In genomic region chr1:81098950-81099349, GRCm38 (mm10) we compare ENCODE assay signal across 18 mouse cellular contexts. TPM values are rescaled to one million over a fixed set of nuclear protein-coding genes. Genes with fewer than 3 reads are reported as not detected.
"Had no signal": no experiment of that assay in that cellular context is flagged by ENCODE, and none has a peak within 500 bp of the region (broad histone marks: within the 10 kb centered on the region; RNA-seq: fewer than 3 reads in every experiment).

No protein-coding gene starts in this region.

- H3K9me3 ChIP-seq: lung, embryonic 15.5 days; megakaryocyte, embryonic 14.5 days; midbrain, embryonic 13.5 days; midbrain, embryonic 15.5 days; neural tube, embryonic 12.5 days; stomach, embryonic 15.5 days had no signal

- H3K4me1 ChIP-seq: lung, embryonic 15.5 days; megakaryocyte, embryonic 14.5 days; midbrain, embryonic 15.5 days; neural tube, embryonic 12.5 days; stomach, embryonic 15.5 days had no signal

- DNase-seq: lung, adult 2 months; lung, postnatal 14 days; lung, postnatal 36 days; right cerebral cortex, postnatal 14 days; thymus, adult 2 months; thymus, postnatal 25 days; thymus, postnatal 4 days had no signal

- H3K27me3 ChIP-seq: lung, embryonic 15.5 days; megakaryocyte, embryonic 14.5 days; midbrain, embryonic 13.5 days; midbrain, embryonic 15.5 days; neural tube, embryonic 12.5 days; stomach, embryonic 15.5 days had no signal

- ATAC-seq: lung, postnatal 0 days; midbrain, embryonic 13.5 days; midbrain, embryonic 15.5 days had no signal

- H3K9ac ChIP-seq: lung, embryonic 15.5 days; midbrain, embryonic 13.5 days; midbrain, embryonic 15.5 days; neural tube, embryonic 12.5 days; stomach, embryonic 15.5 days had no signal

- H3K36me3 ChIP-seq: lung, embryonic 15.5 days; midbrain, embryonic 13.5 days; midbrain, embryonic 15.5 days; neural tube, embryonic 12.5 days; stomach, embryonic 15.5 days had no signal

- H3K27ac ChIP-seq: lung, embryonic 15.5 days; macrophage; midbrain, embryonic 13.5 days; midbrain, embryonic 15.5 days; neural tube, embryonic 12.5 days; stomach, embryonic 15.5 days; stomach, postnatal 0 days had no signal

- H3K4me3 ChIP-seq: lung, embryonic 15.5 days; megakaryocyte, embryonic 14.5 days; midbrain, embryonic 13.5 days; midbrain, embryonic 15.5 days; neural tube, embryonic 12.5 days; stomach, embryonic 15.5 days had no signal

- H3K4me2 ChIP-seq: lung, embryonic 15.5 days; midbrain, embryonic 11.5 days; midbrain, embryonic 13.5 days; midbrain, embryonic 15.5 days; neural tube, embryonic 12.5 days; stomach, embryonic 15.5 days had no signal

RNA-seq across cellular contexts. Expression of gene Nyap2, which starts 22.2 kb away (rescaled TPM):
- polyA plus RNA-seq: lung, adult 2 months; lung, postnatal 0 days; spleen, adult 2 months had no signal
